Mouse (Mus musculus): ENCODE results near the gene B4galt2.

Gene B4galt2

DNA sequence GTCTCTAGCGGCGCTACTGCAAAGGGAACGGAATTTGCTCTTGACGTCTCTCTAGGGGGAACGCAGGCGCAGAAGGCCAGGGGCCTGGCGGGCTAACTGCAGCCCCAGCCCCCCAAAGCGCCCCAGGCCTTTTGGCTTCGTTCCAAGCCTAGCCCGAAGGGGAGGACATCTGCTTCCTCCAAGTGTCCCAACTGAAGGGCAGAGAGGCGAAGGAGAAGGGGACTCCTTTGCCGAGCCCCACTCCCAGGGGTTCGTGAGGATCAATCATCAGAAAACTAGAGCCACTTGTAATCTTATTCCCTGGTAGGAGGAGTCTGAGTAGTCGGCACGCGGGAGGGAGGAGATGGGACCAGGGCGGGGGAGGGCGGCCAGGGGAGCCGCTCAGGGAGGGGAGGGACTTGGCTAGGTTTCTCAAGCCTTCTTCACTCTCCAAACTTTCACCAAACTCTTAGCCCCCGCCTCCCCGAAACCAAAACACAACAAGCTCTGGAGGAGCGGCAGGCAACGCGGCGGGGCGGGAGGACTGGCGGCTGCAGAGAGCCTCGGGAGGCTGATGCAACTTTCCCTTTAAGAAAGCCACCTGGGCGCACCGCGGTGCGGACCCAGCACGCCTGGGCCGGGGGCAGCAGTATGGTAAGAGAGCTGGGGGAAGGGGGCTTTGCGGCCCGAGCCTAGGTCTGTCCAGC lies 48.3 kb downstream of the B4galt2 start:
- DNase-seq (ENCODE audit: low spot score): peak; percentile 66

DNA sequence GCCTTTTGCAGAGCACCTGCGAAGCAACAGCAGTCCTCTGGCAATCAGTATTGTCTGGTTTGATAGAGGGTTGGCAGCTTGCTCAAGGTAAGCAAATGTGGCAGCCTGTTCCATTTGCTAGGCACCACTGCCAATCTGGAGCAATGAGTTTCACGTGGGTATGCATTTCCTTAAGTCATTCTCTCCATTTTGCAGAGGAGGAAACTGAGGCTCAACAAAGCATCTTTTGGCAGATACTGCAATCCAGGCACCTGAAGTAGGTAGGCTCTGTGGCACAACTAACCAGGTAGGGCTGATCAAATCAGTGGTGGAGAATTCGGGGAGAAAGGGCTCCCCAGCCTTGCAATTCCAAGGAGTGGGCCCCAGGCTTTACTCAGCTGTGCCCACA lies 48.8 kb downstream of the B4galt2 start, which contains the start of gene Slc6a9:
TSS of gene Slc6a9 (plus strand) at position 50 of the 388 bp plus-strand sequence.
- no peak for DNase-seq (ENCODE audit: low spot score)

DNA sequence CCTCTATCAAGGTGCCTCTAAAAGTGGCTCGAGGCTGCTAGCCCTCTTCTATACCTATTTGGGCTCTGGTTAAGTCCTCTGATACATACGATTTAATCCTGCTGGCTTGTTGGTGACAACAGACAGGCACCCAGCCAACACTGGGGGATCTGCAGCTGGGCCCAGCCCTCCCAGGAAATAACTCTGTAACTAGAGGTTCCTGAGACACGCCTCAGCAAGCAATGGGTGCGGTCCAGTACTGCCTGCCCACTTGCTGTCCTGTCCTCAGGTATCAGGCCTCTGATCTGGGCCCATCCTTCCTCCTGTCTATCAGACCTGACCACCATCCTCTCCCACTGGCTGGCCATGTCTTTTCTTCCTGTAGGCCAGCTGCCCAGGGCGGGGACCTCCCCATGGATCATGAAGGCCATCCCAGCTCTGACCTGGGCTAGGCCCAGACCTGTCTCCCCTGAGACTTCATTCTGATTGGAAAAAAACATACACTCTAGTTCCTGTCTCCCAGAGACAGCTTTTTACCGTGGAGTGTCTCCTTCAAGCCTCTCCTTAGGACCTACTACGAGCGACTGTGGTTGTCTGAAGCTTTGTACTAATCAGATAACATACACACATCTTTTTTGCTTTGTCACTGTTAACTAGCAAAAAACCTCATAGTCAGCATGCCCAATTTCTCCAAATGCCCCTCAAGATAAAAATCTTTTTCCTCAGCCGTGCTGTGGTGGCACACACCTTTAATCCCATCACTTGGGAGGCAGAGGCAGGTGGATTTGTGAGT lies 51.2 kb downstream of the B4galt2 start:
- DNase-seq (ENCODE audit: low spot score): no peak

DNA sequence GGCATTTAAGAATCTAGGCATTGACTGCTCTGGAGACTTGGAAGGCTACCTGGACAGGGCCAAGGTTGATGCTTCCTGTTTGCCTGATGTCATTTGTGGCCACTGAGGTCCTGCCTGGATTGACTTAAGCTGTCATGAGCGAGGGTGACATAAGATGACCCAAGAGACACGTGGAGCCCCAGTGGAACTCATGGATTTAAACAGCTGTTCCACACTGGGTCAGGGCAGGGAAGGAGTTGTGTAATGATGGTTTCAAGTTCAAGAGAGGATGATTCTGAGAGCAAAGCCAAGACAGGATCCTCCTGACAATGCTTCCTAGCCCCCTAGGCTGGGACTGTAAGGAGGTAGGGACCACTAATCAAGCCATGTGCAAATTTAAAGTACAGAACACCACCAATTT lies 51.8 kb downstream of the B4galt2 start:
- DNase-seq (ENCODE audit: low spot score): no peak

DNA sequence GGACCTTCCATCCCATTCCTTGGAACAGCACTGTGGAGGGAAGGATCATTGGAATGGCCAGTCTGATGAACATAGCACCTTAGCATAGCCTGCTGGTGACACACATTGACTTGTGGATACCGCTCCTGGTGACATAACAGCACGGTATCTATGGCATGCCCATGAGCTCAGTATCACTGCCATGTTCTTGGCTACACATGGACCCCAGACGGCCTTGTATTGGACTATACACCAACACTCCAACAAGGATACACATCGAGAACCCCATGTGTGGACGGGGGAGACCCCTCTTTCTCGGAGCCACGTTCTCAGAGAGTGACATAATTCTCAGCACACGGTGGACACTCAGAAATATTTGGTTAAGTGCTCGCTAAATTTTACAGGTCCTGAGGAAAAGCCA lies 52.5 kb downstream of the B4galt2 start:
- no peak for DNase-seq (ENCODE audit: low spot score)

DNA sequence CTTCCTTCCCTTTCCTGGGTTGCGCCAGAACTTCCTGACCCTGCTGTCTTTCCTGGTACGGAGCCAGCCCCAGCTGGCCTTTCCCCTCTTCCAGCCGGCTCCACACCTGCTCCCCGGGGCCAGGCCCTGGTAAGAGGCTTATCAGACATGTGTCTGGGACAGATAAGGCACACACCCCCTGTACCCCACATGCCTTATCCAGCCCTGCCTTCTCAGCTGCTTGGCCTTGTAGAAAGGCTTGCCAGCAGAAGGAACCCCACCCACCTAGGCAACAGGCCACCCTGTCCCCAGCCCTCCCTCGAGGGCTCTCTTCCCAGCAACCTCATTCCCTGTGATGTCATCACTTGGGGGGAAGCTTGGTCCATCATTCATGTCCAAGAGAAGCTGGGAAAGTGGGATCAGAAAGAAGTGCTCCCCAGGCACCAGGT lies 53.1 kb downstream of the B4galt2 start:
- DNase-seq (ENCODE audit: low spot score): no peak

DNA sequence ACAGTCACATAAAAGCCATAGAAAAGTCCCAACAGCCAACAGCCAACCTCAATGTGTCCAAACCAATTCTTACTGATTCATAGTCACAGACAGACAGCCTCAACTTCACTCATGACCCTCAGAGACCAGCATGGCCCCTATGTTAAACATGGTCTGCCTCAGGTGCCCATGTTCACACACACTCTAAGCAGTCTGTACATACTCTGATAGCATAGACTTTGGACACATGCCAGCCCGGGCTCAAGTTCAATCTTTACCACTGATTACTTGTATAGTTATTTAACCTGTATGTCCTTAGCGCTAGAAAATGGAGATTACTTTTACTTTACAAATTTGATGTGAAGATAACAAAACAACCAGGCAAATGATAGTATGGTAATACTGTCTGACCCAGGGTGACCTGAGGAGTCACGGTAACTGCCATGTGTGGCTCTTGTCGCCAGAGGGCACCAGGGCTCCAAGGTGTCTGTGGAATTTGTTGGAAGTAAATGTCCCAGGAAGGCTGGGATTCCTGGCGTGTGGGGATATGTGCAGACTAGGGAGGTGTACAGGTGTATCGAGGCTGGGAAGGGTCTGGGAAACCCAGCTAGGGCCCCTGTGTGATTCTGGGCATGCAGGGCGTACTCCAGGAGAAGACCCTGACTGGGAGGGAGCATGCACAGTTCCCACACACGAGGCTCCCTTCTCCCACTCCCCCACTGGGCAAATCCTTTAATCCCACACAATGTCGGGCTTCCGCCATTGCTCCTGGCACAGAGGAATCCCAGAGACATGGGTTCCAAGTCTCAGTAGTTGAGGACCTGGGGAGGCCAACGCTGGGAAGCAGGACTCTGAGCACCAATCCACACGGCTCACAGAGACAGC lies 53.8 kb downstream of the B4galt2 start:
- peak; percentile 83 for DNase-seq (ENCODE audit: low spot score)

DNA sequence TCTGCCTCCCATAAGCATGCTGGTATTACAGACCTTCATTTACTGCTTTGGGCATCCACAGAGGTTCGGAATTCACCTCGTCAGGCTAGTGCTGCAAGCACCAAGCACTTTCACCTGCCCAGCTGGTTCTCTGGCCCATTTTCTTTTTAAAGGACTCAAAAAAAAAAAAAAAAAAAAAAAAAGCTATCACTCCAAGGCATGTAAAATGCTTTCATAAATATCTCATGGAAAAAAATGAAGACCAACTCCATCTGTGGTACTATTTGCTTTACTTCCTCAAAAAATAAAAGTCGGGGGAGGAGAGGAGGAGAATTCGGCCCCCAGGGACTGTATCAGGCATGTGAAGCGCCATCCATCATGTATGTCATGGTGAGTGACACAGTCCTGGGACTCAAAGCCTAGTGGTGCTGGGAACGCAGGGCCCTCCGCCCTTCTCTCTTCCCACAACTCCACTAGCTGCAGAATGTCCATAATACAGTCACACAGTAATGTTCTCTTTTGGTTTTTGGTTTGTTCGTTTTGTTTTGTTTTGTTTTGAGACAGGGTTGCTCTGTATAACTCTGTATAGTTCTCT lies 54.6 kb downstream of the B4galt2 start:
- no peak for DNase-seq (ENCODE audit: low spot score)

All from retina, embryonic 14.5 days (tissue).